Mouse (Mus musculus): Measurements from ENCODE around the gene Hs6st1.

Gene Hs6st1

DNA sequence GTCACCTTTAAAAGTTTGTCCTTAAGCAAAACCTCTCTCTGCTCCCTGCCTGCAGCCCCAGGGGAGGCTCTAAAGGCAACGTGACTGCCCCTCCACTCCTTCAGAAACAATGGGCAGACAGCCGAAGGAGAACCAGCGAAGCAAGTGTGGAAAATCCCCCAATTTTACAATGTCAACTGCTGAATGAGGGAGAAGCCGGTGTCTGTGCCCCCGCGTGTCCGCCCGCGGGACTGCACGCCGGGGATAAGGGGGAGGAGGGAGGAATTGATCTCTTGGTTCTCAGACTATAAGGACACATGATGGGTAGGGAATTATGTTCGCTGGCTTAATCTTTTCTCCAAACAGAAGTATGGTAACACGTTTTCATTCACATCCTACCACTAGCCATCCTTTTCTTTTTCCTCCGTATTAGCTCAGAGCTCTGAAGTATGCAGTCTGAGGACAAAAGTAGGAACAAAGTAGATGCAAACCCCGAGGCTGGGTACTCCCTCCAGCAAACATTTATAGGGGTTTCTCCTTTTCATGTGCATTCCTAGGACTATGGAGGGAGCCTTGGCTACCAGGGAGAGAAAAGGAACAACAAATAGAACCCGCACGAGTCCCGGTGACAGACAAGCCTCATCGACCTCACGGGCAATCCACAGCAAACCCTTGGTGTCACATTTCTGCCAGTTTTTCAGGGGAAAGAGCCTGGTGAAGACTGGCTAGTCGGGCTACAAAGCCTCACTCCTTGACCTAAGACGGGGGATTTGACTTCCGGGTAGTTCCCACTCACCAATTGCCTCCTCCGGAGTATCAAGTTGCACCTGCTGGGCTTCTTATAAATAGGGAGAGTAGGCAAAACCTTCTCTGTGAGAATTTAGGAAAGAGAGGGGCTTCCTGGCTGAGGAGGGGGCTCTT, 3.1 kb upstream of the Hs6st1 start:
- DNase-seq (ENCODE audit: low read depth, low spot score): peak; percentile 84

DNA sequence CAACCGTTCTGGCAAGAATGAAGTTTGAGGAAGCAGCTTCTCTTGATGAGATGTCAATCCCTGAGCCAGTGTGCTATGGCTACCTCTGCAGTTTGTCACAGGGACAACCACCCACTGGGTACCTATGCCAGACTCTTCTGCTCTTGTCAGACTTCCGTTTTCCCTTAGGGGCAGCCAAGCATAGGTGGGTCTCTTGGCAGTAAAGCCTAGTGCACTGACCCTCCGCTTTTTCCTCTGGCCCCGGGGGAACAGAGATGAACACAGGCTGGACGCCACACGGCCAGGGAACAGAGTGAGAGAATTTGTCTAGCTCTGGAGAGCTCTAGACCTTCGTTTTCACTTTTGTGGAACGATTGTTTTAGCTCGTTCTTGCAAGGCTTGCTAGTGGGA, 2.4 kb upstream of the Hs6st1 start:
- DNase-seq (ENCODE audit: low read depth, low spot score): no peak

DNA sequence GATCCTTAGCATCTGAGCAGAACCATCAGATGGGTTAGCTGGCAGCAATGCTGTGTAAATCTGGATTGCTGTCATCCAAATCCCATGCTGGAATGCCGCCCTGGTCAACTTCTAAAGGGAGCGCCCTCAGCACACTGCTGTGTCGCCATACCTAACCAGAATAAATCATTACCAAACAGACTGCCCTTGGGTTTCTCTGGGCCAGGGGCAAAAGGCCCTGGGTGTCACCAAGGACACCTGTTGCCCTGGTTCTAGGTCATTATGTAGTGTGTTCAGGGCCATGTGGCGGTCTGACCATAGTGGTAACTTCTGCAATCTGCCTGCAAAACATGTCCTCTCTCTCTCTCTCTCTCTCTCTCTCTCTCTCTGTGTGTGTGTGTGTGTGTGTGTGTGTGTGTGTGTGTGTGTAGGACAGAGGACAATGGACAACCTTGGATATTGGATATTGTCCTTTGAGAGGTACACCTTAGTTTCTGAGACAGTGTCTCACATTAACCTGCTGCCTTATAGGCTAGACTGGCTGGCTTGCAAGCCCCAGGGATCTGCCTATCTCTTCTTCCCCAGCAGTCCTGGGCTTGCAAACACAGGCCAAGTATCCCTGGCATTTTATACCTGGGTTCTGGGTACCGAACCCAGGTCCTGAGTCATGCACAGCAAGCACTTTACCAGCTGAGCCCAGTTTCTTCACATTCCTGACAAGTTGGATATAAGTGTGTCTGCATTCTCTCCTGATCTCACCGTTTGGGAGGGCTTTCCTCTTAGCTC, 1.8 kb upstream of the Hs6st1 start:
- DNase-seq (ENCODE audit: low read depth, low spot score): no peak

DNA sequence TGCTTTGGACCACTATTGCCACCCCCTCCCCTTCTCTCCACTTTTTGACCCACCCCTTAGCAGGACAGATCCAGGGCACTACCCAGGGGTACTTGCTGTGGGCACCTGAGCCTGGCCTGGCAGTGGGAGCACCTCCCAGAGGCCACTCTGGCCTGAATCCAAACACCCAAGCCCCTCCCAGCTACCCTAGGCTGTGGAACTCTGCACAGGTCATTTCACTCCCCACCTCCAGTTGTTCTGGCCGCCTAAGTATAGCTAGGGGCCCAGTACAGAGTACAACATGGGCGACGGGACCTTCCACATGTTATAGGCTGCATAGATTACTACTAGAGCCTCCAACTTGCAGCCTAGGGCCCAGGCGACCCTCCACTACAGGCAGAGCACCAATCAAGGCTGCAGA, 999 bp upstream of the Hs6st1 start:
- DNase-seq (ENCODE audit: low read depth, low spot score): no peak

DNA sequence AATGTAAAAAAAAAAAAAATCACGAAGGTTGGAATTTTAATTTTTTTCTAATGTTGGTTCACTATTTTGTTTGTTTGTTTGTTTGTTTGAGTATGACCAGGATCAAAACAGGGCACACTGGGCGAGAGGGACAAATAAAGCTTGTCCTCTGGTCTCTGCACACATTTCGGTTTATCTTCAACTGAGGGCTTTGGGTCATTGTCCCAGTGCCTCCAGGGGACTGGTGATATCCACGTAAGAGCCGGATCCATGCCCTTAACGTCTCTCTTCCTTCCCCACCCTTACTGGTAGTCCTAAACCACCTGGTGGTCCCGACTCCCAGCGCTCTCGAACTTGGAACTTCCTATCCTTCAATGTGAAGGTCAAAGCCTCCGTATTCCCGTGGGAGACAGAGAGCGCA, 589 bp upstream of the Hs6st1 start:
- DNase-seq (ENCODE audit: low read depth, low spot score): no peak

DNA sequence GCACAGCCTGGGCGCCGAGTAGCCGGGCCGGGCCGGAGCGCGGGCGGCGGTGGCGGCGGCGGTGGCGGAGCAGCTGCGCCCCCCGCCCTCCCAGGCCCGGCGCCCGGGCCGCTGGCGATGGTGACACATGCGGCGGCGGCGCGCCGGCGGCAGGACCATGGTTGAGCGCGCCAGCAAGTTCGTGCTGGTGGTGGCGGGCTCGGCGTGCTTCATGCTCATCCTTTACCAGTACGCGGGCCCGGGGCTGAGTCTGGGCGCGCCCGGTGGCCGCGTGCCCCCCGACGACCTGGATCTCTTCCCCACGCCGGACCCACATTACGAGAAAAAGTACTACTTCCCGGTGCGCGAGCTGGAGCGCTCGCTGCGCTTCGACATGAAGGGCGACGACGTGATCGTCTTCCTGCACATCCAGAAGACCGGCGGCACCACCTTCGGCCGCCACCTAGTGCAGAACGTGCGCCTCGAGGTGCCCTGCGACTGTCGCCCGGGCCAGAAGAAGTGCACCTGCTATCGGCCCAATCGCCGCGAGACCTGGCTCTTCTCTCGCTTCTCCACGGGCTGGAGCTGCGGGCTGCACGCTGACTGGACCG, 426 bp downstream of the Hs6st1 start:
- no peak for DNase-seq (ENCODE audit: low read depth, low spot score)

DNA sequence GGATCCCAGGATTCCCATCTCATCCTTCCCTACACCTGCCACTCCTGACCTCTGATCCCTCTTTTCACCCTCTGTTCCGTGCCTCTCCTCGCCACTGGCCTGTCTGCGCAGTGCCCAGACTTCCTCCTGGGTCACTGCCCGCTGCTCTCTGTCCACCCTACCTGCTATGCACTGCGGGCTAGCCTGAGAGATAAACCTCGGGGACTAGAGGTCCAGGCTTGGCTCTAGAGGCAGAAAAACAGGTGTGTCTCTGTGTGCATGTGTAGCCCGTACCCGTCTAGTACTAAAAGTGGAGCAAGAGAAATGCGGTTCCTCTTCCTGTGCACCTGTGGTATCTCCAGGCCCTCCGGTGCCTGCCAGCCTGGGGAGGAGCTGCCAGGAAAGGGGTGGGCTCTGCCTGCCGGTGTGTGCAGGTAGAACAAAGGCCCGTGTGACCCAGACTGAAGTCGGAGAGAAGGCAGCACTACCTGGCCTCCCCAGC, 1.1 kb downstream of the Hs6st1 start:
- DNase-seq (ENCODE audit: low read depth, low spot score): no peak

DNA sequence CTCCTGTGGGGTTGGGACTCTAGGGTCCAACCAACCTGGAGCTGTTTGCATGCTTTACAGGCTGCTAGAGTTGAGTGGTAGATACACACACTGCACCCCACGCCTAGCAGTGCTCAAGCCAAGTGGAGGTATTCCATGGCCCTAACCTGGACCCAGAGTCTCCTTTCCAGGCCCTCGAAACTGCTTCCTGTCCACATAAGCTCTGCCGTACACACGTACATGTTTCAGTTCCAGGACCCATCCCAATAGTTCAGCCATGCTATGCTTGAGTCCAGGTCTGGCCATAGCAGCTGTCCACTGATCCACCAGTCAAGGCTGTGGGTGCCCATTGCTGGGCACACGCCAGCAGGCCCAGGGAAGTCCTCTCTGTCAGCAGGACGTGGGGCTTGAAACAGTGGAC, 2.0 kb downstream of the Hs6st1 start:
- DNase-seq (ENCODE audit: low read depth, low spot score): no peak

DNA sequence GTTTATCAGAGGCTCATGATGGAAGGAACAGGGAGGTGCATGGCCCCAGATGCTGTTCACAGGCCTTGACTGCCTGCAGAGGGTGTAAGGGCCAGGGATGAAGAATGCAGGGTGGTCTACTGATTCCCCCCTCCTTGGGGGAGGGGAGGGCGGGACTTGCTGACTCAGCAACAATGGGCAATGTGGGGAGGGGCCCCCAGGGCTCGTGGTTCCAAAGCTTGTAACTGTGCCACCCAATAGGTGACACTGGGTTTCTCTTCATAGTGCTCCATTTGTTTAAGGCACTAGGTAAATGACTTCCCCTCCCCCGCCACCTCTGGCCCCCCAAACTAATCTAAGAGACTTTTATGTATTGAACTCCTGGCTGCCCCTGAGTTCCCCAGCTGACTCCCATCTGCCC, 2.5 kb downstream of the Hs6st1 start:
- DNase-seq (ENCODE audit: low read depth, low spot score): no peak

DNA sequence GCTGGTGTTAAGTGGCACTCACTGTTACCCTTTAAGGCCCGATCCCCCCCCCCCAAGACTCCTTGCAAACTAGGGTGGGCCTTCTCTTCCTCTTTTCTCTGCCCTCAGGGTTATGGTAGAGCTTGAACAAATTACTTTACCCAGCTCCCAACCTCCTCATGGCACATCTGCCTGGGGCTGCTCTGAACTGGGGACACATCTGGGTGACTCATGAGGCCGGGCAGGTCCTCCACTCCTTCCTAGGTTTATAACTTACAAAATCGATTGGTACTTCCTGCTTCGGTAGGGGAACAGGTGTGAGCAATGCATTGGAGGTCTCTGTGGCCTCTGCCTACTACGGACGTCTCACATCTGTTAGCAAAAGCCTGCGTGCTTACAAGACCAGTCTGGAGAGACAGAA, 3.0 kb downstream of the Hs6st1 start:
- DNase-seq (ENCODE audit: low read depth, low spot score): no peak

DNA sequence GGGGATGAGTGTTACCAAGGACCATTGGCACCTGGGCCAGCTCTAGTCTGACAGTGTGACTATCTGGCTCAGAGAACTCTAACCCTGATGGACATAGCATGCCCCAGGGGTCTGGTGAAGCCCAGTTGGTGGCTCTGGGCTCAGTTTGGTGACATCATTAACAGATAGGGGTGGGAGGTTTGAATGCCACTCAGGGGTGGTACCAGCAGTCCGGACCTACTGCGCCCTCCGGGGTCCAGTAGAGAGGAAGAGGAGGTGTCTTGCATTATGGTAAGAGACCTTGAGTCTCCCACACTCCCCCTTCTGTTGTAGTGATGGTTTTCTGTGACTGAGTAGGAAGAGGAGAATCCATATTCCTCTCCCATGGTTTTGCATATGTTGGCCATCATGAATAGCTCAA, 3.4 kb downstream of the Hs6st1 start:
- DNase-seq (ENCODE audit: low read depth, low spot score): no peak

DNA sequence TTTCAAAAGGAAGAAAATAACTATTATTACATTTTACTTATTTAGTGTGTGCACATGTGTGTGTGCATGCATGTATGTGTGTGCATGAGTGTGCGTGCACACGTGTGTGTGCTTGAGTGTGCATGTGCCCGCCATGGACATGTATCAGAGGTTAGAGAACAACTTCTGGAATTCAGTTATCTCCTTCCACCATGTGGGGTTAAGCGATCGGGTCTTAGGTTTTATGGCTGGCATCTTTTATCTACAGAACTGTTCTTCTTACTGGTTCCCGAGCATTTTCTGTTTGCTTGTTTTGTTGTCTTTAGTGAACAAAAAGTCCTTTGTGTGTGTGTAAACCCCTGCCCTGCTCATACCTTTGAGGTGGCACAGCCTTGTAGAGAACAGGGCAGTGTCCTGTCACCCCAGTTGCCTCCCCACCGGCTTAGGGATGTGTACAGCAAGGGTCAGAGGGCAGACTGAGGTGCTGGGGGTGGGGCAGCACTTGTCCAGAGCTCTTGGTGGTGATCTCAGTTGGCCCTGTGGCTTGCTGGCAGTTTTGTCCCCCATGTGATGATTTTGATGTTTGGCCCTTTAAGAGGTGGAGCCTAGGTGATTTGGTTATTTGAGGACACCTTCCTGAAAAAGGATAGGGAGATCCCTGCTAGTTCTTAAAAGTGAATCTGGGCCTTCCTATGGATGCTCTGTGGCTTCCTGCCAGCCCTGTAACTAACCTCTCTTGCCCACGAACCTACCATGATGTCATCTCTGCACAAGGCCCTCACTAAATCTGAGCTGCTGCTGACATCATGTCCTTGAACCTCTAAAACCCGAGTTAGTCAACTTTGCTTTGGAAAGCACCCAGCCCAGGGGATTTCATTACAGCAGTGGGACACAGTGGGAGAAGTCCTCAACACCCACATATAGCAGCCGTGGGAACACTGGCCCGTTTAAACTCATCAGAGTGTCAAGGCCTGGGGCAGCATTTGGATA, 4.7 kb downstream of the Hs6st1 start:
- no peak for DNase-seq (ENCODE audit: low read depth, low spot score)

DNA sequence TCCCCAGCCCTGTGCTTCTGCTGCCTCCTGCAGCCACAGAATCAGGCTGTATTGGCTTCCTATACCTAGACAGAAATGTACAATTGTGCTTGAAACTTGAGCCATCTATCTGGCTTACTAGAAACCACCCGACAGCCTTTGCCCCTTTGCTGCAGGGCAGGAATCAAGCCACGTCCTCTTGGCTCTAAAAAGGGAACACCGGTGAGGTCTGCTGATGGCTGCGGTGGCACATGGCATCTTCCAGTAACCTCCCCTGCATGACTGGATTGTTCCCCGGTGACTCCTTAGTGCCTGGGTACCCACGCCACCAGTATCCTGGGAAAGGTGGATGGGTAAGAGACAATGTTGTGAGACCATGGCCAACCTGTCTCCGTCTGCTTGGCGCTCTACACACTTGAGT, 5.4 kb downstream of the Hs6st1 start:
- DNase-seq (ENCODE audit: low read depth, low spot score): no peak

DNA sequence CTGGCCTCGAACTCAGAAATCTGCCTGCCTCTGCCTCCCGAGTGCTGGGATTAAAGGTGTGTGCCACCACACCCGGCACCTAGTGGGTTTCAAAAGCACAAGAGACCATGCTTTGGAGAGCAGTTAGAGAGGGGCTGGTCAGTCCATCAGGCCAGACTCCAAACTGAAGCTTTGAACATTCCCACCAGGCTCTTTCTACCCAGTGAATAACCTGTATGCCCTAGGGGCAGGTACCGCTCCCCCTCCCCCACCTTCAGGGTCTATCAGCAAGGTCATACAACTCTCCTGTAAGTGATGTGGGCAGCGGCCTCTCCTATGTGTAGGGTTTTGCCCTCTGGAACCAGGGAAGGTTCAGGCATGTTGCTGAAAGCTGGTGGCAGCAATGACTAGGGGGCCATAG, 6.0 kb downstream of the Hs6st1 start:
- no peak for DNase-seq (ENCODE audit: low read depth, low spot score)

DNA sequence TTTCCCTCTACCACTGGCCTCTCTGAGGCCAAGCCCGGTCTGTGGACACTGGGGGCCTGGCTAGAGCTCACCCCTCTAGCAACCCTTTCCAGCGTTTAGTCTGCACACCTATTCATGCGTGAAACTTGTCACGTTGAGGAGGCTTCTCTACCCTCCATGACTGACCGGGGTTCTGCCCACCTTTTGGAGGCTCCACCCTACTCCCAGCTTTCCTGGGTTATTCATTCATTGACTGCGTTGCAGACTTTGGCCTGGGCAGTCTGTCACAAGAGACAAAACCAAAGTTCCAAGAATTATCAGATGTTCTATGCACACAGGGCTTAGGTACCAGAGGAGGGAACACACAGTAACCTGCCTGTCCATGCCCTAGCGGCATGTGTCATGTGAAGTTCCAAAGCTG, 6.8 kb downstream of the Hs6st1 start:
- no peak for DNase-seq (ENCODE audit: low read depth, low spot score)

DNA sequence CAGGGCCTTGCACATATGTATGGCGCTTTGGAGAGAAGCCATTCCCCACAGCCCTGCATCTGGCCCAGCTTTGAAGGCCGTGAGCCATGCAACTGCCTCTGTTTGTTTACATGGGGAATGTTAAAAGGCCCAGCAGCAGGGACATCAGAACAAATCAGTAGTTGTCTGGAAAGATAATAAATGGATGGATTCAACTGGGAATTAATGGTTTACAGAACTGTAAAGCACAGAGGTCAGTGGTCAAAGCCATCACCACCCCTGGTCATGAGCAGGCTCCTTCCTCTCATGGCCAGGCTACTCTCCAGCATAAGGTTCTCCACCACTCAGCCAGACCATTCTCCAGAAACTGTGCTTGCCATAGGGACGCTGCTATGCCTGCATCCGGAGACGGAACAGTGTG, 7.5 kb downstream of the Hs6st1 start:
- no peak for DNase-seq (ENCODE audit: low read depth, low spot score)

DNA sequence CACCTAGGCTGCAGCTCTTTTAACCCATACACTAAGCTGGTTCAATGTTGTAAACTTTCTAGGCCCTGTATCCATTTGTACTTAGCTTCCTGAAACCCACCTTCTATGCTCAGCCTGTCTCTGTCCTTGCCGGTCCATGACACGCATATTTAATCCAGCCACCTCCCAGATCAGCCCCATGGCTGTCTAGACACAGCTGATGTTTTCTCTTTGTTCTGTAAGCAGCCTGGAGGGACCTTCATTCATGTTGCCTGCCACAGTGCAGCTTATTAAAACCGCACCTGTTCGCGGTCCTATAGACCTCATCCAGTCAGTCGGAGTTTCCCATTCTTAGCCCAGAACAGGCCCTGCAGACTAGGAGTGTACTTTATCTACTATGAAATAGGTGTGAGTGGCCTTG, 8.9 kb downstream of the Hs6st1 start:
- no peak for DNase-seq (ENCODE audit: low read depth, low spot score)

DNA sequence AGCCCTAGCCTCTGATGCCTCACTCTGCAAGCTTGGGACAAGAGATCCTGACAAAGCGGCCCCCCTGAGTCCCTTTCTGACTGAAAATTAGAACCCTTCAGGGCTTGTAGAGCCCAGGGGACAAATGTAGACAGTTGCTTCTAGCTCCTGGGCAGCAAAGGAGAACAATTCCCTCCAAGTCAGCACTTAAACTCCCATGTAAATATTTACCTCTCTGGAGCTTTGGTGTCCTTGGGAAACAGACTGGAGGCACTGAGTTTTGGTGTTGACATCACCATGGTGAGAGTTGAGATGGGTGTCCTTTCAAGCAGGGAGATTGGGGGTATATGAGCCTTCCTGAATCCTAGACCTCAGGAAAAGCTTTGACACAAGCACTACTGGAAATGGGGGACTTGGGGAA, 10.1 kb downstream of the Hs6st1 start:
- DNase-seq (ENCODE audit: low read depth, low spot score): no peak

DNA sequence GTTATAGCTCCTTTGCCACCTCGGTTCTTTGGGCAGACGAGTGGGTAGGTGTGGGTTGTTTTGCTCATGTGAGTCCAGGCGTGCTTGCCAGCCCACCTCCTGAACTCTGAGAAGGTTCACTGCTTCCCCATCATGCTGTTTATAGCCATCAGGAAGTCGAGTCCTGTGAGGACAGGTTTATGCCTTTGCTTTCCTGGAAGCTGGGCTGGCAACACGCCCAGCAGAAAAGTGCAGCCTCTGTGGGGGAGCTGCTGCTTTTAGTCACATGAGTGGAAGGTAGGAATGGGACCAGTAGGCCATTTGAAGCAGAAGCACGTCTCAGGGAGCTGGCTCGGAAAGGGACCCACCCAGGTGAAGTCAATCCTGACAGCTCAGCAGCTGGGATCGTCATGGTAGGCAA, 11.5 kb downstream of the Hs6st1 start:
- DNase-seq (ENCODE audit: low read depth, low spot score): no peak

DNA sequence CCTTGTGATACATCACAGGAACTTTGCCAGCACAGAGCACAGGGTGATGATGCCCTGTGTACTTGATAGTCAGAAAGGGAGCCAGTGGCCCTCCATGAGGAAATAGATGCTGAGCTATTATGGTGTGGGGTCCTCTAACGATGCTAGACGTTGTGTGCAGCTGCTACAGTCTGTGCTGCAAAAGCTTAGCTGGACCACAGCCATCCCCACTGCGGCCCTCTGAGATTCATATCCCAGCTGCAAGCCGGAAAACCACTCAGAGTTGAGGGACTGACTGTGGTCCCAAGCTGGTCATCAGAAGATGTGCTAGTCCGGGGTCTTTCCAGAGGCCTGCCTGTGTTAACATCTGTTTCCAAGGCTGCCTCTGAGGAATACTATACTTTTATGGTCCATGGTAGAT, 12.8 kb downstream of the Hs6st1 start:
- DNase-seq (ENCODE audit: low read depth, low spot score): no peak

DNA sequence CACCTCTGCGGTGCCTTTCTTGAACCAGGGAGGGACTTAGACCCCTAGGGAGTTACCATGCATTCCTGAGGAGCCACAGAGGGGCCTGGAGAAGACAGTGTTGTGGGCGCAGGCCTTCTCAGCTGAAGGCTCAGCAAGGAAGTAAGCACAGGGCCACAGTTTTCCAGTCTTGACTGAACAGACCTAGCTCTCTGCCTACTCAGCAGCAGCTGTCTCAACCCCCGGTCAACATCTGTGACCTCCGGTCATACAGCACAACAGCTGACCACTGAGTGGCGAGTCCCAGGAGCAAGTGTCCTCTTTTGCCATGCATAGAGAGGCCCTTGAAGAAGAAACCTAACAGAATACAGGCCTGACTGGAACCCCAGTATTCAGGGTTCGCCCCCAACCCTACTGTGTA, 14.0 kb downstream of the Hs6st1 start:
- DNase-seq (ENCODE audit: low read depth, low spot score): no peak

All from brain, embryonic 18.5 days (tissue).